Mouse (Mus musculus): ENCODE measurements around the gene Il17d. TPM values are rescaled to one million over a fixed set of nuclear protein-coding genes. Genes with fewer than 3 reads are reported as not detected.

Il17d gene
- total and polyA plus RNA-seq, 3 experiments: 0.08 TPM; not detected in 2

- Histone ChIP-seq H3K27ac (ENCODE audit: insufficient read depth, low read depth) (no peak overlapping the region), H3K79me2 (replicated peaks; ENCODE audit: control insufficient read depth, extremely low read depth, insufficient read depth, poor library complexity, severe bottlenecking) (no peaks in the 10 kb centered on the region), H3K9ac (ENCODE audit: insufficient read depth, low read depth) (no peak overlapping the region), H3K4me3 (replicated peaks in 1 of 3; ENCODE audit: low read depth in 2 of 3, low read length in 2 of 3, poor library complexity in 1 of 3) (no peak overlapping the region), H3K4me2 (ENCODE audit: insufficient read depth, low read depth, poor library complexity, severe bottlenecking) (no peak overlapping the region), H3K9me3 (replicated peaks; ENCODE audit: low read length) (peaks cover 2% of the 10 kb centered on the region), H3K36me3 (replicated peaks in 1 of 2; ENCODE audit: control insufficient read depth in 1 of 2, insufficient read depth in 1 of 2, low read length in 1 of 2) (peaks cover 0 to 18% of the 10 kb centered on the region in 2 experiments), H3K4me1 (ENCODE audit: control insufficient read depth in 1 of 2, insufficient read depth in 2 of 2) (no peaks in the 10 kb centered on the region), H3K27me3 (replicated peaks) (no peaks in the 10 kb centered on the region)
- dilution Hi-C loops (cut with MboI; ENCODE audit: extremely low pct_ligation_motif_present, extremely low pct_unique_long_range_greater_than_20kb, low sequenced_read_pairs) (no loop called here), in situ Hi-C loops (cut with MboI; ENCODE audit: low pct_ligation_motif_present, low pct_unique_long_range_greater_than_20kb, low sequenced_read_pairs) (no loop called here)
- DNase-seq (ENCODE audit: extremely low read depth): no peak
- TF ChIP-seq MEF2A (IDR thresholded peaks at IDR 0.05; ENCODE audit: borderline replicate concordance, low read depth, low read length) (no peak), POLR2AphosphoS2 (IDR thresholded peaks at IDR 0.05; ENCODE audit: low read depth, low read length) (no peak), PAX5 (IDR thresholded peaks at IDR 0.05; ENCODE audit: low read length) (no peak), MAFK (IDR thresholded peaks at IDR 0.05; ENCODE audit: insufficient replicate concordance, low read length) (no peak), EP300 (IDR thresholded peaks at IDR 0.05; ENCODE audit: low read length) (no peak), ELF1 (IDR thresholded peaks at IDR 0.05; ENCODE audit: low read depth, low read length) (no peak), RCOR1 (conservative IDR thresholded peaks at IDR 0.05; ENCODE audit: low read depth, low read length) (no peak), CHD2 (IDR thresholded peaks at IDR 0.05; ENCODE audit: low read length) (no peak), BHLHE40 (IDR thresholded peaks at IDR 0.05; ENCODE audit: low read depth, low read length) (no peak), UBTF (IDR thresholded peaks at IDR 0.05; ENCODE audit: low read depth, low read length) (no peak), RAD21 (IDR thresholded peaks at IDR 0.05; ENCODE audit: low read depth, low read length) (no peak), ZMIZ1 (IDR thresholded peaks at IDR 0.05; ENCODE audit: low read depth, low read length) (no peak)
Measured at GRCm38 (mm10) chr14:57503729-57504128, 20.8 kb upstream of the Il17d start.

DNA sequence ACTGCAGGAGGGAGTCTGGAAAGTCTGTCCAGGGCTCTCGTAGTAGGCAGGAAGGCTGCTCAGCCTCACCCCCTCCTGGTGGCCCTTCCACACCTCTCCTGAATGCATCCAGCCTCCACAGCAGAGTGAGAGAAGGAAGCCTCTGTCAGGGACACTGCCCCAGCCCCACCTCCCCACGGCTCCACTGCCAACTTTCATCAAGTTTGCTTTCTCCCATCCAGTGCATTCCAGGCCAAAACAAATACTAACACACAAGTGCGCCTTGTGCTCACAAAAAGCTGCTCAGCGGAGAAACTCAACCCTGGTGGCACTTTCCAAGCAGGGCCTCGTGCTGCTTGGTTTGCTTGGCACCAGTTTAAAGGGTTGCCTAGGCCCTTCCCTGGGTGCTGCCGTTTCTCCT is 15.0 kb upstream of the Il17d start:
- DNase-seq (ENCODE audit: extremely low read depth): no peak
- Histone ChIP-seq H3K4me2 (ENCODE audit: insufficient read depth, low read depth, poor library complexity, severe bottlenecking) (no peak overlapping the region), H3K27me3 (replicated peaks) (no peaks in the 10 kb centered on the region), H3K9me3 (replicated peaks; ENCODE audit: low read length) (no peaks in the 10 kb centered on the region), H3K4me1 (ENCODE audit: control insufficient read depth in 1 of 2, insufficient read depth in 2 of 2) (no peaks in the 10 kb centered on the region), H3K4me3 (replicated peaks in 1 of 3; ENCODE audit: low read depth in 2 of 3, low read length in 2 of 3, poor library complexity in 1 of 3) (no peak overlapping the region), H3K9ac (ENCODE audit: insufficient read depth, low read depth) (no peak overlapping the region), H3K36me3 (replicated peaks in 1 of 2; ENCODE audit: control insufficient read depth in 1 of 2, insufficient read depth in 1 of 2, low read length in 1 of 2) (peaks cover 0 to 11% of the 10 kb centered on the region in 2 experiments), H3K79me2 (replicated peaks; ENCODE audit: control insufficient read depth, extremely low read depth, insufficient read depth, poor library complexity, severe bottlenecking) (no peaks in the 10 kb centered on the region), H3K27ac (ENCODE audit: insufficient read depth, low read depth) (no peak overlapping the region)
- TF ChIP-seq NELFE (IDR thresholded peaks at IDR 0.05; ENCODE audit: low read depth, low read length): no peak
- no peak for TF ChIP-seq BHLHE40 (IDR thresholded peaks at IDR 0.05; ENCODE audit: low read depth, low read length)
- no peak for TF ChIP-seq RAD21 (IDR thresholded peaks at IDR 0.05; ENCODE audit: low read depth, low read length)
- TF ChIP-seq EP300 (IDR thresholded peaks at IDR 0.05; ENCODE audit: low read length): no peak
- TF ChIP-seq E2F4 (IDR thresholded peaks at IDR 0.05; ENCODE audit: insufficient replicate concordance, low read depth, low read length): no peak
- no peak for TF ChIP-seq HCFC1 (IDR thresholded peaks at IDR 0.05; ENCODE audit: low read depth, low read length)
- TF ChIP-seq ELF1 (IDR thresholded peaks at IDR 0.05; ENCODE audit: low read depth, low read length): no peak
- no peak for TF ChIP-seq CHD1 (IDR thresholded peaks at IDR 0.05; ENCODE audit: low read depth, low read length)
- TF ChIP-seq IRF4 (IDR thresholded peaks at IDR 0.05; ENCODE audit: low read depth, low read length): no peak
- no peak for TF ChIP-seq JUN (IDR thresholded peaks at IDR 0.05; ENCODE audit: insufficient read depth, low read depth, low read length)
- TF ChIP-seq SMC3 (IDR thresholded peaks at IDR 0.05; ENCODE audit: low read depth, low read length): no peak
- TF ChIP-seq MXI1 (IDR thresholded peaks at IDR 0.05; ENCODE audit: low read depth, low read length): no peak
- TF ChIP-seq JUND (conservative IDR thresholded peaks at IDR 0.05; ENCODE audit: low read depth, low read length): no peak
- TF ChIP-seq ZC3H11A (IDR thresholded peaks at IDR 0.05; ENCODE audit: low read depth, low read length): no peak
- no peak for TF ChIP-seq POLR2AphosphoS2 (IDR thresholded peaks at IDR 0.05; ENCODE audit: low read depth, low read length)
- in situ Hi-C loops (cut with MboI; ENCODE audit: low pct_ligation_motif_present, low pct_unique_long_range_greater_than_20kb, low sequenced_read_pairs) (no loop called here), dilution Hi-C loops (cut with MboI; ENCODE audit: extremely low pct_ligation_motif_present, extremely low pct_unique_long_range_greater_than_20kb, low sequenced_read_pairs) (no loop called here)

All from CH12.LX (cell line).